Mouse (Mus musculus) gastrocnemius, postnatal 36 days (tissue): ENCODE data around the gene Coa3. TPM values are rescaled to one million over a fixed set of nuclear protein-coding genes. Genes with fewer than 3 reads are reported as not detected.
A peak's percentile ranks its signal among the peaks of the same experiment; 100 is the strongest.

ENCODE experiments used
- DNase-seq, 2 experiments: peaks; one replicate each; pipeline ENCODE4 v3.0.0; 2022
- intact Hi-C: fragments of 180-260 bp; cut with DNase I; formaldehyde crosslinking; loops from one replicate; pipeline ENCODE4 v1.15.1; 2025
- total RNA-seq, 2 experiments: library from RNA; stranded (reverse); gene quantifications; 2 replicates each; pipeline ENCODE4 v1.2.3; 2021

Coa3 gene
- total RNA-seq, 2 experiments from 2014 or later = 64.3 to 71.4 TPM

- DNase-seq = no peak
- intact Hi-C loops = no loop called here
Measured at GRCm38 (mm10) chr11:101255826-101256775, 22.8 kb downstream of the Coa3 start.

DNA sequence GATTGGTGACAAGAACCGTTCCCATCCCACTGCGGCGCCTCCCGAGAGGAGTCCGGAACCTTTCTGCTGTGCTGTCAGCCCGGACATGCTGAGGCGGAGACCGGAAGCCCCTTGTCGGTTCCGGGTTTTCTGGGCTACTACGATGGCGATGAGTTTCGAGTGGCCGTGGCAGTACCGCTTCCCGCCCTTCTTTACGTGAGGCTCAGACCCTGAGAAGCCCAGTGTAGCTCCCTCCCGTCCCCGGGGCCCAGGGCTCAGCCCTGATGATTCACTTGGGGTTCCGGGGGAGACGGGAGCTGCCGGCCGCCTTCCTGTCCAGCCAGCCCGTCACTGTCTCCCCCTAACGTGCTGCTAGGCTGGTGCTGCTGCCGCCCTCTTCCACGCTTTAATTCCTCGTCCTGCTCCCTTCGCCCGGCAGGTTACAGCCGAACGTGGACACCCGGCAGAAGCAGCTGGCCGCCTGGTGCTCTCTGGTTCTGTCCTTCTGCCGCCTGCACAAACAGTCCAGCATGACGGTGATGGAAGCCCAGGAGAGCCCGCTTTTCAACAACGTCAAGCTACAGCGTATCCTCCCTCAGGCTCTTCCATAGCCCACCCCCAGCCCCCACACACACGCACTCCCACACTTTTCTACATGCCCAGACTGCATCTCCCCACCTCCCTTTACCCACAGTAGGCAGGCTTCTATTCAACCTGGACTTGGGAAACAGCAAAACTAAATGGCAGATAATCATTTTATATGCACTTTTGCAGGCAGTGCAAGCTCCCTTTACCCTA, 25.1 kb downstream of the Coa3 start, which contains the start of gene Vps25:
Gene Vps25, plus strand, starts transcription at position 95 of the 777 bp plus-strand sequence.
- intact Hi-C loops = no loop called here
- peak; percentile 78 to 79 for DNase-seq

GRCm38 (mm10) chr11:101252941-101253340, 26.0 kb downstream of the Coa3 start:
- intact Hi-C loops = no loop called here

DNA sequence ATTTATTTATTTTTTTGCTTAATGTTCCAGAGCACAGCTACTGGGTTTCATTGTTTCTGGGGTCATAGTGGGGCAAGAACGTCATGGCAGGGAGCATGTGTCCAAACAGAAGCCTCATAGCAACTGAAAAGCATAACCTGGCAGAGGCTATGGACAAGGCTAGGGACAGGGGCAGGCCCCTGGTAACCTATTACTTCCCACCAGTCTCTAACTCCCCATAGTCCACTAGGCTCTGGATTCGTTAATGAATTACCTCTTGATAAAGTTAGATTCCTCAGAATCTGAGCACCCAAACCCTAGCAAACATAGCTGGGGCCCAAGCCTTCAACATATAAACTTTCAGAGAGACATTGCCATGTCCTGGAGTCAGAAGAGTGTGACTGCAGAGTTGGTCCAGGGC, 27.9 kb downstream of the Coa3 start:
- no peak for DNase-seq
- intact Hi-C loops = no loop called here

More at GRCm38 (mm10) chr11:101252941-101253340, 26.0 kb downstream of the Coa3 start:
- no peak for DNase-seq

DNA sequence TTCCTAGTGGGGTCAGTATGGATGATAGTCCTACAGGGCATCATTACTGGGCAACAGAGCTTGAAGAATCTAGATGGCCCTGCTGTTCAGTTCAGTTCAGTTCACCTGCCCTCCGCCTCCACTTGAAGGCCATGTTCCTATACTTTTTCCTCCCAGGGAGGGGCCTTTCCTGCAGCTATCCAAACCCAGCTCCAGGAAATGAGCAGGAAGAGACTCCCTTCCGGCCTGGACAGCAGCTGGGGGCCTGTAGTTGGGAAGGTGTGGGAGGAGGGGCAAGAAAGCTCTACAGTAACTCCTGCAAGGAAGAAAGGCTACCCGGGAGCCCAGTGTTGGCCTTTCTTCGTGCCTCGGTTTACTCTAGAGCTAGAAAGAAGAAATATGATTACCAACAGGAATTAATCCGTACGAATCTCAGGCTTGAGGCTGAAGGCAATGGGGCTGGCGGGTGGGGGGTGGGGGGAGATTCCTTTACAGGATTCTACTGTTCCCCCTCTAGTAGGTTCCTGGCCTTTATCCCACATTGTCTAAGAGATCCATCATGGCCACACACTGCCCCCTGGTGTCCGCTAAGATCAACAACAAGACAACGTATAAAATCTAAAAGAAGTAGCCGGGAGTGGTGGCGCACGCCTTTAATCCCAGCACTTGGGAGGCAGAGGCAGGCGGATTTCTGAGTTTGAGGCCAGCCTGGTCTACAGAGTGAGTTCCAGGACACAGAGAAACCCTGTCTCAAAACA, 30.5 kb downstream of the Coa3 start:
- intact Hi-C loops = loop anchor here (2.0 kb wide), 1 partner anchor 36 kb away; no protein-coding TSS in a partner anchor
- peak; percentile 36 to 55 for DNase-seq

DNA sequence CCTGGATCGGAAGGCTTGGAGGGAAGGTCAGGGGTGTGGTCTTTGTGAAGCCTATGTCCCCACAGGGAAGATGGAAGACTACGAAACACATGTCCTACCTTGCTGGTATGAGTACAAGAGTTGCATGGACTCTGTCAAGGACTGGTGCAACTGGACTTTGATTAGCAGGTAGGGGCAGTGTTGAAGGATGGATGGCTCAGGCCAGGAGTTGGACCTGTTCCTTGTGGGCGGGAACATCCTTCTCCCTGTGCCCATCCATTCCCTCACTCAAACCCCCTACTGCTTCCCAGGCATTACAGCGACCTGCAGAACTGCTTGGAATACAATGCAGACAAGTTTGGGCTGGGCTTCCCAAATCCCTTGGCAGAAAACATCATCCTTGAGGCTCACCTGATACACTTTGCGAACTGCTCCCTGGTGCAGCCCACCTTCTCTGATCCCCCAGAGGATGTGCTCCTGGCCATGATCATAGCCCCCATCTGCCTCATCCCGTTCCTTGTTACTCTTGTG, 31.3 kb downstream of the Coa3 start:
- no peak for DNase-seq
- intact Hi-C loops = loop anchor here (2.0 kb wide), 1 partner anchor 35 kb away; no protein-coding TSS in a partner anchor

DNA sequence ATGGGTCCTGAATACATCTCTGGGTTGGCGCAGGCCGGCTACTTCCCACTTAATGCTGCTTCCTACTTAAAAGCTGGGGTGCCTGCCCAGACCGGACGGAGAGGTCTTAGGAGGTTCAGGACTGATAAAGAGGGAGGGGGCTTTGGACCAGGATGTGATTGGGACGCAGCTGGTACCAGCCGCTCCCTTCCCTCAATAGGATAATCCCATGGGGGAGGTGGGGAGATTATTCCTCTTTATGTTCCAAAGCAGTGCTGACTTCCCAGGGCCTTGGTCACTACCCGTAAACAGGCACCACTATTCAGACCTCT, 32.3 kb downstream of the Coa3 start:
- intact Hi-C loops = no loop called here
- DNase-seq = no peak

GRCm38 (mm10) chr11:101245855-101246701, 32.8 kb downstream of the Coa3 start, which contains the start of gene Ramp2:
Gene Ramp2, plus strand, starts transcription at chr11:101246028.
- intact Hi-C loops = no loop called here
- DNase-seq = peak; percentile 59 to 64

- intact Hi-C loops = no loop called here
- DNase-seq = peak in 1 of 2 experiments; percentile 61
Measured at GRCm38 (mm10) chr11:101245071-101245470, 33.8 kb downstream of the Coa3 start.

- intact Hi-C loops = no loop called here
Measured at GRCm38 (mm10) chr11:101238071-101238647, 40.8 kb downstream of the Coa3 start.

DNA sequence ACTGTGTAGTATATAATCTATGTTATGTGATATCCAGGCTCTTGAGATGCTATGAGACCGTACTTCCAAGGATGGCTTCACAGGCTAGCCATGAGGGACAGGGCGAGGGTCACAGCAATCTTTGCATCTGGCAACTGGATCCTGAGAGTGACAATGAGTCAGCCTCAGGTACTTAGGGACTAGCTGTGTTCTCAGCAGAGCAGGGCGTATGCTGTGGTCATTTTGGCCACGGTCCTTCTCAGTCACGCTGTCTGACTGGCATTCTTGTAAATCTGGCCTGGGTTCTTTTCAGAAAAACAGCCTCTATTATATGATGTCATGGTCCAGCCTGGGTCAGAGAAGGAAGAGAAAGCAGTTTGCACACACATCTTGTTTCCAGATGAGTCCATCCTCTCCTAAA, 42.1 kb downstream of the Coa3 start:
- DNase-seq = no peak
- intact Hi-C loops = no loop called here

More at GRCm38 (mm10) chr11:101238071-101238647, 40.8 kb downstream of the Coa3 start:
- no peak for DNase-seq

DNA sequence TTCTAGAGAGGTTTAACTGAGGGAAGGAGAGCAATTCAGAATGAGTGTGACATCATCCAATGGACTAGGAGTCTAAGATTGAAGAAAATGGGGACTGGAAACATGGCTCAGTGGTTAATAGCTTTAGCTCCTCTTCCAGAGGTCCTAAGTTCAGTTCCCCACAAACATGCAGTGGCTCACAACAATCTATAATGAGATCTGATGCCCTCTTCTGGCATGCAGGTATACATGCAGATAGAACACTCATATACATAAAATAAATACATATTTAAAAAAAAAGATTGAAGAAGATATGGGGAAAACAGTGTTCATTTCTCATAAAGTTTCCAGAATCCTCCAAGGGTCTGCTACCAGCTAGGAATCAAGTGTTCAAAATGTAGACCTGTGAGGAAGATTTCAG, 43.5 kb downstream of the Coa3 start:
- no peak for DNase-seq
- intact Hi-C loops = no loop called here

DNA sequence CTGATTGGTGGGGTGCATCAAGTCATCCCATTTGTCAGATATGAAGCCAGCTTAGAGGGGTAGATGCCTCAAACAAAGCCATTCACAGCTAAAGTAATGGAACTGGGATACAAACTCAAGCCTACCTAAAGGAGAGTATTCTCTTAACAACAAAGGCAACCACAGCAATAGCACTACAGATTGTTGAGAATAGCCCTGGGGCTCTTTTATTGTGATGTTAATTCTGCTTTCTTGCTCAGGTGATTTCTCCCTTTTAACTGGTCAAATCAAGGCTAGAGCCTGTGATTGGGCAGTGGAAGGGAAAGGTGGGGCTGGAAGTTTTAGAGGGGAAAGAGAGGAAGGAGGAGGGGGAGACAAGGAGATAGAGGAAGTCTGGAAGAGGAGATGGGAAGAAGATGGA, 44.8 kb downstream of the Coa3 start:
- intact Hi-C loops = no loop called here
- no peak for DNase-seq

DNA sequence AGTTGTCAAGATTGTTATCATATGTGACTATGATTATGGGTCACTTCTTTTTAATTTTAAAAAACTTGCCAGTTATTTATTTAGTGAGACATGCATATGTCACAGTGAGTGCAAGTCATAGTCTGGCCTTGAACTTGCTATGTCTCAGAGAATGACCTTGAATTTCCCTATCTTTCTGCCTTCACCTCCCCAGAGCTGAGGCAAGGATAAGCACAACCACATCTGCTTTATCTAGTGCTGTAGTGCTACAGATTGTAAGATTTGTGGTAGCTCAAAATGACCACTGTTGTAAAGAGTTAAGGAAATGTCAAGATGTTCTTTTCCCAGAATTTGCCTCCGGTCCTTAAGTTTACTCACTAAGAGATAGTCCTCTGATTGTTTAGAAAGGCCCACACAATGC, 45.7 kb downstream of the Coa3 start:
- intact Hi-C loops = no loop called here
- no peak for DNase-seq

DNA sequence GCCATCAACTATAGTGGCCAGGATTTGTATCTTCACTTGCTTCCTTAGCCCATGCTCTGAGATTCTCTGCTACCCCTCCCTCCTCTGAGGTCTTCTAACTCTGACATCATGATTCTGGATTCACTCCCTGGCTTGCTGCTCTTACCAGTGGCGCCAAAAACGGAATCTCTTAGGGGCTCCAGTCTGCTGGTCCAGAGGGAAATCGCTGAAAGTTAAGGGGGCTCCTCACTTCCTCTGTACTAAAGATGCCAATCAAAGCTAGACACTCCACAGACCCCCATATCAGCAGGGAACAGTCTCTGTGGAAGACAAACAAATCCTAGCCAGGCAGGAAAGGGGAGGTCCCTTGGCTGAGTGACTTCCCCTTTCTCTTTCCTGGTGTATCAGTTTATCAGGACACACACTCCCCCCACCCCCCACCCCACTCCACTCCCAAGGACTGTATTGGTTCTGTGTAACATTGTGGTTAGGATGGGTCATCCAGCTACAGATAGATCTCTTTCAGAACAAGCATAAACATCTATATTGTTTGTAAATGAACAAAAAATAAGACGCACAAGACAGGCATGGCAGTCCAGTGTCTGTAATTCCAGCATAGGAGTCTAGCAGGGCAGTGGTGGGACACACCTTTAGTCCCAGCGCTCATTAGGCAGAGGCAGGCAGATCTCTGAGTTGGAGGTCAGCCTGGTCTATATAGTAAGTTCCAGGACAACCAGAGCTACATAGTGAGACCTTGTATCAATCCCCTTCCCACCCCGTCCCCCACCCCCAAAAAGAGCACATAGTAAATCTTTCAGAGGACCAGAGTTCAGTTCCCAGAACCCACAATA, 46.7 kb downstream of the Coa3 start:
- intact Hi-C loops = no loop called here

GRCm38 (mm10) chr11:101230991-101231871, 47.7 kb downstream of the Coa3 start:
- peak; percentile 69 to 83 for DNase-seq
- intact Hi-C loops = no loop called here

More for the DNA sequence above, 46.7 kb downstream of the Coa3 start:
- DNase-seq = peak; percentile 24 to 54

DNA sequence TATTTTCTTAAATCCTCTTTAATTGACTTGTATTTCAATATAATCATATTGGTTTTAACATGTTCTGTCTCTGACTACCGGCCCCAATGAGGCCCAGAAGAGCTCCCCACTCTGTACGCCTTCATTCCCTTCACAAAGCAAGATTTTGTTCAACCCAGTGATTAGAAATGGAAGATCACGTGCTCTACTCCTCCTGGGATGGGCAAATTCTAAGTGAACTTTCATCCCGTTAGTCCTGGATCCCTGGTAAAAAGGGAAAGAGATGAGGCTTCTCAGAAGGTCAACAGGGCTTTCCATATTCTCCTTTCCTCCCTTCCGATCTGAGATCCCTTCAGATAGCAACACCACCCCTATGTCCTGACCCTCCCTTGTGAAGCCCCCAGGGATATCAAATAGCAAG, 48.4 kb downstream of the Coa3 start:
- intact Hi-C loops = no loop called here
- no peak for DNase-seq
